Mouse (Mus musculus): ENCODE measurements around the gene Maf. TPM values are rescaled to one million over a fixed set of nuclear protein-coding genes. Genes with fewer than 3 reads are reported as not detected.

The Maf gene
- total and polyA plus RNA-seq, 2 experiments, result 6.4 to 10.6 TPM

DNA sequence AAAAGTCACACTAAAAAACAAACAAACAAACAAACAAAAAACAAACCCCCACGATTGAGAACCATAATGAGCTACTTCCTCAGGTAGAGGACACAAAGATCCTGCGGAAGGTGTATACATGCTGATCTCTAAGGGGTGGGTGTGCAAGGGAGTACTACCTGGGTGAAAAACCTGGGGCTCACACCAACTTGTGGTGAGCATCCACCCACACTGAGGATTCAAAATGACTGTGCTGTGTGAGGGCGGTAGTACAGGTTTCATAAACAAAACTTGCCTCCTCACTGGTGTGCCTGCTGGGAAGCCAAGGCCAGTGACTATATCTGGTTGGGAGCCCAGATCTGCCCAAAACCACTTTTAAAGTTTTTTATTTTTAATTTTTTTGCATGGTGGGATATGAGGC is 19.2 kb upstream of the Maf start:
- DNase-seq (ENCODE audit: extremely low read depth, low read depth, low spot score), result no peak
- TF ChIP-seq POLR2A (IDR thresholded peaks at IDR 0.05; ENCODE audit: extremely low read depth, insufficient read depth, low read length) (no peak), CTCF (IDR thresholded peaks at IDR 0.05; ENCODE audit: low read depth, low read length) (no peak)
- no peaks in the 10 kb centered on the region for H3K4me1 ChIP-seq (ENCODE audit: control insufficient read depth, insufficient read depth, low read length)
- H3K27ac ChIP-seq (replicated peaks; ENCODE audit: insufficient read depth, low read depth, low read length), result no peak overlapping the region
- H3K9ac ChIP-seq (ENCODE audit: low read depth, low read length), result no peak overlapping the region
- 84% methylated on average over 3 of the region's 3 CpGs for WGBS
- H3K27me3 ChIP-seq (ENCODE audit: control insufficient read depth, insufficient read depth, low read length), result no peaks in the 10 kb centered on the region
- no peaks in the 10 kb centered on the region for H3K36me3 ChIP-seq (ENCODE audit: control insufficient read depth, insufficient read depth, low read length)
- H3K79me2 ChIP-seq (ENCODE audit: control insufficient read depth, insufficient read depth, low read length), result no peaks in the 10 kb centered on the region
- no peak overlapping the region for H3K4me3 ChIP-seq (ENCODE audit: insufficient read depth, low read depth, low read length)

DNA sequence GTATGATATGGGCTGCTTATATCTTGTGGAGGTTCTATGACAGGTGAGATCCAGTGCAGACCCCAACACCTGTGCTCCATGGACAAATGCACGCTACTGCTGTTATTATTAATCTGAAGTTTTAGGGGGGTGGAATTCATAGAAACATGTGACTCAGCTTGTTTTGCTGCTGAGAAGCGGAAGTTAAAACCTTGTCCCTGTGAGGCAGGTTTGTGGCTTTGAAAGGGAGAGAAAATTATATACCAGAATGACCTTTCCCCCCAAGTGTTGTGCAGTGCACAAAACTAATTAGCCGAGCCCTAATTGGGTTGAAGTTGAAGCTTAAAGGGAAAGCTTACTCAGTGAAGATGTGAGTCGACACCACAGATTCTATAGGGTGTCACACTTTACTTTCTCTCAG is 18.6 kb upstream of the Maf start:
- WGBS, result 93% methylated on average over 4 of the region's 4 CpGs
- H3K79me2 ChIP-seq (ENCODE audit: control insufficient read depth, insufficient read depth, low read length), result no peaks in the 10 kb centered on the region
- no peak for DNase-seq (ENCODE audit: extremely low read depth, low read depth, low spot score)
- no peaks in the 10 kb centered on the region for H3K27me3 ChIP-seq (ENCODE audit: control insufficient read depth, insufficient read depth, low read length)
- no peak overlapping the region for H3K27ac ChIP-seq (replicated peaks; ENCODE audit: insufficient read depth, low read depth, low read length)
- no peak for TF ChIP-seq CTCF (IDR thresholded peaks at IDR 0.05; ENCODE audit: low read depth, low read length)
- TF ChIP-seq POLR2A (IDR thresholded peaks at IDR 0.05; ENCODE audit: extremely low read depth, insufficient read depth, low read length), result no peak
- no peaks in the 10 kb centered on the region for H3K4me1 ChIP-seq (ENCODE audit: control insufficient read depth, insufficient read depth, low read length)
- H3K36me3 ChIP-seq (ENCODE audit: control insufficient read depth, insufficient read depth, low read length), result no peaks in the 10 kb centered on the region
- no peak overlapping the region for H3K9ac ChIP-seq (ENCODE audit: low read depth, low read length)
- H3K4me3 ChIP-seq (ENCODE audit: insufficient read depth, low read depth, low read length), result no peak overlapping the region

DNA sequence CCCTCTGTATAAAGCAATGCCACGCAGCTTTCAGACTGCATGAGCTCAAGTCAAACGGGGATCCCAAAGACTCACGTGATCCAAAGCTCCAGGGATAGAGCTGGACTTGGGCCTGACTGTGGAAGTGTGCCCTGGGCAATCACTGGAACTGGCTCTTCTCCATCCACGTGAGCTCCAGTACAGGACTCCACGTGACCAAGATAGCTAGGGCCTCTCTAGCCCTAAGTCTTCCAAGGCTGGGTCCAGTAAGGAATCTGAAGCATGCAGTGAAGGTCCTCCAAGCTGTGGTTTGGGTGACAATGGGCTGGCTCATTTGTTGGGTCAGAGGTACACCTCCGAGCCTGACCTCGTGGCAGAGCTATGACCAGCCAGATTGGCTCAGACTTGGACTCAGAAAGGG is 11.5 kb upstream of the Maf start:
- Histone ChIP-seq H3K4me3 (ENCODE audit: insufficient read depth, low read depth, low read length) (no peak overlapping the region), H3K9ac (ENCODE audit: low read depth, low read length) (no peak overlapping the region), H3K79me2 (ENCODE audit: control insufficient read depth, insufficient read depth, low read length) (no peaks in the 10 kb centered on the region), H3K27me3 (ENCODE audit: control insufficient read depth, insufficient read depth, low read length) (no peaks in the 10 kb centered on the region), H3K36me3 (ENCODE audit: control insufficient read depth, insufficient read depth, low read length) (no peaks in the 10 kb centered on the region), H3K27ac (replicated peaks; ENCODE audit: insufficient read depth, low read depth, low read length) (peak overlapping the region; percentile 79), H3K4me1 (ENCODE audit: control insufficient read depth, insufficient read depth, low read length) (peaks cover 12% of the 10 kb centered on the region; the same call in 1 of the 2 replicates)
- TF ChIP-seq POLR2A (IDR thresholded peaks at IDR 0.05; ENCODE audit: extremely low read depth, insufficient read depth, low read length) (no peak), CTCF (IDR thresholded peaks at IDR 0.05; ENCODE audit: low read depth, low read length) (no peak)
- 15% methylated on average over 7 of the region's 7 CpGs for WGBS
- DNase-seq (ENCODE audit: extremely low read depth, low read depth, low spot score), result peak; percentile 95

DNA sequence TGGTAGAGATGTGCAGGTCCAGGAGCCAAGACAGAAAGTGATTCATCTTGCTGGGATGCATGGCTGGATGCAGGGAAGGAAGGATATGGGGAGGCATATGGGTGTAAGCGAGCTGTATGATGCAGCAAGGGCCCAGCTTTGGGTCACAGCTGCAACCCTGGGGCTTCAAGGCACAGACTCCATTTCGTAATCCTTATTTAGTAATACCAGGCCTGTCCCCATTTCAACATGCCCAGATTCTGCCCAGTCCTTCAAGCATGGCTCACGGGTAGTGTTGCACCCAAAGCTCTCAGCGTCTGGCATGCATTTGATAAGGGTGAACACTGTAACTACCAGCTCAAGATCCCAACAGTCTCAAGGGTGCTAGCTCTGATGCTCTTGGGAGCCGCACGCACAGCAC is 11.0 kb upstream of the Maf start:
- H3K4me1 ChIP-seq (ENCODE audit: control insufficient read depth, insufficient read depth, low read length), result peaks cover 12% of the 10 kb centered on the region; the same call in 1 of the 2 replicates
- TF ChIP-seq POLR2A (IDR thresholded peaks at IDR 0.05; ENCODE audit: extremely low read depth, insufficient read depth, low read length) (no peak), CTCF (IDR thresholded peaks at IDR 0.05; ENCODE audit: low read depth, low read length) (no peak)
- no peaks in the 10 kb centered on the region for H3K36me3 ChIP-seq (ENCODE audit: control insufficient read depth, insufficient read depth, low read length)
- peak; percentile 93 for DNase-seq (ENCODE audit: extremely low read depth, low read depth, low spot score)
- no peak overlapping the region for H3K4me3 ChIP-seq (ENCODE audit: insufficient read depth, low read depth, low read length)
- WGBS, result 48% methylated on average over 6 of the region's 6 CpGs
- no peaks in the 10 kb centered on the region for H3K79me2 ChIP-seq (ENCODE audit: control insufficient read depth, insufficient read depth, low read length)
- no peaks in the 10 kb centered on the region for H3K27me3 ChIP-seq (ENCODE audit: control insufficient read depth, insufficient read depth, low read length)
- H3K9ac ChIP-seq (ENCODE audit: low read depth, low read length), result no peak overlapping the region
- H3K27ac ChIP-seq (replicated peaks; ENCODE audit: insufficient read depth, low read depth, low read length), result peak overlapping the region; percentile 79

GRCm38 (mm10) chr8:115715262-115715661 is 7.7 kb upstream of the Maf start:
- no peak overlapping the region for H3K27ac ChIP-seq (replicated peaks; ENCODE audit: insufficient read depth, low read depth, low read length)
- H3K9ac ChIP-seq (ENCODE audit: low read depth, low read length), result no peak overlapping the region
- TF ChIP-seq POLR2A (IDR thresholded peaks at IDR 0.05; ENCODE audit: extremely low read depth, insufficient read depth, low read length) (no peak), CTCF (IDR thresholded peaks at IDR 0.05; ENCODE audit: low read depth, low read length) (no peak)
- no peaks in the 10 kb centered on the region for H3K79me2 ChIP-seq (ENCODE audit: control insufficient read depth, insufficient read depth, low read length)
- no peak overlapping the region for H3K4me3 ChIP-seq (ENCODE audit: insufficient read depth, low read depth, low read length)
- H3K27me3 ChIP-seq (ENCODE audit: control insufficient read depth, insufficient read depth, low read length), result no peaks in the 10 kb centered on the region
- peaks cover 12% of the 10 kb centered on the region; the same call in 1 of the 2 replicates for H3K4me1 ChIP-seq (ENCODE audit: control insufficient read depth, insufficient read depth, low read length)
- WGBS, result 82% methylated on average over 4 of the region's 4 CpGs
- H3K36me3 ChIP-seq (ENCODE audit: control insufficient read depth, insufficient read depth, low read length), result no peaks in the 10 kb centered on the region
- no peak for DNase-seq (ENCODE audit: extremely low read depth, low read depth, low spot score)

GRCm38 (mm10) chr8:115711106-115711505 is 3.5 kb upstream of the Maf start:
- H3K79me2 ChIP-seq (ENCODE audit: control insufficient read depth, insufficient read depth, low read length), result no peaks in the 10 kb centered on the region
- H3K9ac ChIP-seq (ENCODE audit: low read depth, low read length), result no peak overlapping the region; the same call in 1 of the 2 replicates
- H3K27me3 ChIP-seq (ENCODE audit: control insufficient read depth, insufficient read depth, low read length), result no peaks in the 10 kb centered on the region
- 29% methylated on average over 11 of the region's 11 CpGs for WGBS
- no peaks in the 10 kb centered on the region for H3K4me1 ChIP-seq (ENCODE audit: control insufficient read depth, insufficient read depth, low read length)
- peak; percentile 68 for DNase-seq (ENCODE audit: extremely low read depth, low read depth, low spot score)
- H3K4me3 ChIP-seq (ENCODE audit: insufficient read depth, low read depth, low read length), result no peak overlapping the region
- H3K36me3 ChIP-seq (ENCODE audit: control insufficient read depth, insufficient read depth, low read length), result no peaks in the 10 kb centered on the region
- no peak for TF ChIP-seq CTCF (IDR thresholded peaks at IDR 0.05; ENCODE audit: low read depth, low read length)
- TF ChIP-seq POLR2A (IDR thresholded peaks at IDR 0.05; ENCODE audit: extremely low read depth, insufficient read depth, low read length), result no peak
- H3K27ac ChIP-seq (replicated peaks; ENCODE audit: insufficient read depth, low read depth, low read length), result no peak overlapping the region

Data from liver, adult 2 months (tissue).